Mouse (Mus musculus): ENCODE results near the gene Tex33.

The Tex33 gene

DNA sequence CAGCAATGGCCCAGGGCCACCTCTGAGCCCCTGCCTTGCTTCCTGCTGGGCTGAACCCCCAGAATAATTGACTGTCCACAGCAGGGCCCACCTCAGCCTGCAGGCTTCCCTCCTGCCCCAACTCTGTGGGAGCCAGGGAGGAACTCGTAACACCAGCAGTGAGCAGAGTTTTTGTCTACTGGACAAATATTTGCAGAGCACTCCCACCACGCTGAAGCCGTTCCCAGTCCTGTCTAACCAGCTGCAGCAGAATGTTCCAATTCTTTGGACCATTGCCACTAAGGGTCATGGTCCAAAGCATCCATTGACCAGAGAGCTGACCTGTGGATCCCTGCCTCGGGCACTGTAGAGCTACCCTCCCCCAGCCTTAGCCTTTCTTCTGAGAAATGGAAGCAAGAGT, 21.2 kb upstream of the Tex33 start:
- no peak for DNase-seq (ENCODE audit: extremely low read depth, low read depth, low spot score)

DNA sequence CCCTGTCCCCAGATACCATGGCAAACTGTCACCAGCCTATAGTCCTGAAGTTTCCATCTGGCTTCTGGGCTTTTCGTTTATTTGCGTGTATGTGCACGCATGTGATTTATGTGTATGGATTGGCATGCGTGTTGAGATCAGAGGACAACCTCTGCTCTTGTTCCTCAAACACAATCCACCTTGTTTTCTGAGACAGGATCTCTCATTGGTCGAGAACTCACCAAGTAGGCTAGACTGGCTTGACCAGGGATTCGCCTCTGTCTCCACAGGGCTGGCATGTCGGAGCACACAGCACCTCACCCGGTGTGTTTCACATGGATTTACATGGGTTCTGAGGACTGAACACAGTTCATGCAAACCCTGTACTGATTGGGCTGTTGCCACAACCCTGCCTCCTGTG, 18.4 kb upstream of the Tex33 start:
- DNase-seq (ENCODE audit: extremely low read depth, low read depth, low spot score): peak; percentile 95

DNA sequence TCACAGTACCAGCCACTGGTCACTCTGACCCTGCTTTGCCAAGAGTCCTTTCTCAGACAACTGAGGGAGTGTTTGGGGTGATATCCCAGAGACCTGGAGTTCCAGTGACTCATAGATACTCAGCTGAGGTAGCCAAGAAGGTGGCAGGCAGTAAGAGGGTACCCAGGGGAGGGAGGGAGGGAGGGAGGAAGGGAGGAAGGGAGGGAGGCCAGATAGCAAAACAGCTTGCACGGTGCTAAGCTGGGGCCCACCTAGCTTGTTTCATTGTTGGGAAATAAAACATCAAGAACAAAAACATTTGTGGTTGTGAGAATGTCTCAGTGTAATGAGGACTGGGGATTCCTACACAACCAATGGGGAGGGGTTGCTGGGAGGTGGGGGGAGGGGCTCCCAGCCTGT, 18.0 kb upstream of the Tex33 start:
- no peak for DNase-seq (ENCODE audit: extremely low read depth, low read depth, low spot score)

DNA sequence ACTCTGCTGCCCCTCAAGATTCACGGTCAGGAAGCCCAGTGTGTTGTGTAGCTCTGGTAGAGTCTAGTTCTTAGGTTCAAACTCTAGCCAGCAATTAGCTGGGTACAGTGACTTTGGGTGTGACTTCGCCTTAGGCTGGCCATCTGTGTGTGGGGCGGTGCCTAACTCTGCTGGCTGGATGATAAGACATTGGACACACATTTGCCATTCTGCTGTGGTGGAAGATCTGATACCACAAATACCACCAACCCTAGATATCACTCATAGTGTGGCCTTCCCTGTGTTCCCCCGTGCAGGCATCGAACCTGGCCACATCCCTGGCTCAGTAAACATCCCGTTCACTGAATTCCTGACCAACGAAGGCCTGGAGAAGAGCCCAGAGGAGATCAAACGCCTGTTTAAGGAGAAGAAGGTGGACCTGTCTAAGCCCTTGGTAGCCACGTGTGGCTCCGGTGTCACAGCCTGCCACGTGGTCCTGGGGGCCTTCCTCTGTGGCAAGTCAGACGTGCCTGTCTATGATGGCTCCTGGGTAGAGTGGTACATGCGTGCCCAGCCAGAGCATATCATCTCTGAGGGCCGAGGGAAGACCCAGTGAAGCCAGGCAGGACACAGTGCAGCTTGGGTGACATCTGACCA, 17.5 kb upstream of the Tex33 start:
- no peak for DNase-seq (ENCODE audit: extremely low read depth, low read depth, low spot score)

DNA sequence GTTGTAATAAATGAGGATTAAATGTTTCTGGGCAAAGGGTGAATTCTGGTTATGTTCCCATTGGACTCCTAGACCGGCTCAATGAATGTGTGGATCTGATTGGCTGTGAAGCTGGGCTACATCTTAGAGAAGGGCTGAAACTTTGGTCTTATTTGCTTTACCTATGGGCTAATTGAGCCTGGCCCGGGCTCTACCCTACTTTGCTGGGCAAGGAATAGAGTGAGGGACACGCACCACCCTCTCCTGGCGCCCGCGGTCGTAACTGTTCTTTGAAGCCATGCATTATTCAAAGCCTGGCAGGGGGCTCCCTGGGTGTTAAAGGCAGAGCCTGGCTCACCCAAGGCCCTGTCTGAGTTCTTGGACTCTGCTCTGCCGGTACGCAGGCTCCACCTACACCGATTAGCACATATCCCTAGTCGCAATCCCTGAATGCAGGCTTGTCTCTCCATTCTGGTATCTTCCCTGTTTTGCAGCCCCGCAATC, 13.9 kb upstream of the Tex33 start:
- DNase-seq (ENCODE audit: extremely low read depth, low read depth, low spot score): peak; percentile 95

DNA sequence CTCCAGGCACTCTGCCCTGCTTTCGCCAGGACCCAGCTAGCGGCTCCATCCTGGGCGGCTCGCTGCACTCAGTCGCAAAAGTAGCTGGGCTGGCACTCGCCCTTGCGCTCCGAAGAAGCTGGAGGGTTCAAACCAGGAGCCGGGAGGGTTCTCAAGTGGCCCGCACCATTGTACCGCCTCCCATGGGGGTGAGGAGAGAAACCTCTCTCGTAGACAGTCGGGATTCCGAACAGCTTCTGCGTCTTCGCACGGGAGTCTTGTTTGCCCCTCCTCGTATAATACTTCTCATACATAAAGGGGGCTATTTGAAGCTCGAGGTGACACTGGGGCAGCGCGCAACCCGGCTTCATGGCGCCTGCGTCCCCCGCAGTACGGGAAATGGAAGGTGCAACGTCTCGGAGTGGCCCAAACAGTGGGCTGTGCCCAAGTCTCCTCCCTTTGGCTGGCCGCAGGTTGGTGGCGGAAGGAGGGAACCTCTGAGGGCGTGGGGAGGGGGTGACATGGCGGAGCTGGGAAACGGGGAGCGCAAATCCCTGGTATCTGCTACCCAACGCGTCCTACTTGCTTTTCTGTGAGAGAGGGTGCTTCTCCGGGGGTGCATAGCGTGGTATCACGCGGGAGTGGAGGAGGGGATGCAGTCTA, 10.7 kb upstream of the Tex33 start, which contains the start of gene Mpst:
Gene Mpst (plus strand): TSS at position 124 of the 642 bp plus-strand sequence.
- no peak for DNase-seq (ENCODE audit: extremely low read depth, low read depth, low spot score)

DNA sequence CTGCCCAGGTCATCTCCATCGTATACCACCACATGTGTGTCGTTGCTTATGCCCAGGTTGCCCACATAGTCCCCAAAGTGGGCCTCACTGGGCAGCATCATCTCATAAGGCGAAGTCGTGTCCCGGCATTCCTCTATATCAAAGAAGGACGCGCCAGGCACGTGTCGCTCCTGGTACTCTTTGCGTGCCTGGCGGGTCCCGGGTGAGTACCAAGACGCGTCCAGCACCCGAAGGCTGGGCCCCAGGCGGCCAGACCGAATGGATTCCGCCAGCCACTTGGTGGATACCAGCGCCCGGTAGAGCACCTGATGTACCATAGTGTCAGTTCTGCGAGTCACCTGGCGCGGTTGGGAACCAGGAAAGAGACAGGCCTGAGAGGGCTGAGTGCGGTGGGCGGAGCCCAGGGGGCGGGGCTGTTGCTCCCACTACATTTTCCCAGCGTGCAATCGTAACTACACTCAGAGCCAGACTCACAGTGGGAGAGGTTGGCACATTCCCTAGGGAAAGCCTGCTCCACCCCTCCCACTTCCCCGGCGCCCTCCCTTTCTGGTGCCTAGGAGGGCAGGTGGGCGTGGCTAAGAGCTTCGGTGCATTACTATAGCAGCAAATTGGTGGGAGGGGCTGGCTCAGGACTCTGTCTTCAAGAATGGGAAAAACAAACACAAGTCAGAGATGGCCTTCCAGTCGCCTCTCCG, 10.0 kb upstream of the Tex33 start, which contains the start of gene Tst:
Gene Tst (minus strand): TSS at position 391 of the 695 bp plus-strand sequence.
- DNase-seq (ENCODE audit: extremely low read depth, low read depth, low spot score): peak; percentile 80

DNA sequence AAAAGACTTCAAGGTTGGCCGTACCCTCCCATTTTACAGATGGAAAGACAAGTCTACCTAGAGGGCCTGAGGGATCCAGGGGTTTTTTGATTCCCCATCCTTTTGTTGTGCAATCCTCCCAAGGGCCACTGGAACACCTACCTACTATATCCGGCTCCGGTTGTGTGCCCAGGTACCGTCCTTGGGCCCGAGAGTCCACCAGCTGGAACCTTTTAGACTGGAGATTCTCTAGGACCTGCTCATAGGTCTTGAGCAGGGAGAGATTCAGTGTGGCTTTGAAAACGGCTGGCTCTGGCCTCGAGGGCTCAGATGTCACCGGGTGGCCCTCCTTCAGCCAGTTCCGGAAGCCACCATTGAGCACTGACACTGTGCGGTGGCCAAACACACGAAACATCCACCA, 9.4 kb upstream of the Tex33 start:
- no peak for DNase-seq (ENCODE audit: extremely low read depth, low read depth, low spot score)

DNA sequence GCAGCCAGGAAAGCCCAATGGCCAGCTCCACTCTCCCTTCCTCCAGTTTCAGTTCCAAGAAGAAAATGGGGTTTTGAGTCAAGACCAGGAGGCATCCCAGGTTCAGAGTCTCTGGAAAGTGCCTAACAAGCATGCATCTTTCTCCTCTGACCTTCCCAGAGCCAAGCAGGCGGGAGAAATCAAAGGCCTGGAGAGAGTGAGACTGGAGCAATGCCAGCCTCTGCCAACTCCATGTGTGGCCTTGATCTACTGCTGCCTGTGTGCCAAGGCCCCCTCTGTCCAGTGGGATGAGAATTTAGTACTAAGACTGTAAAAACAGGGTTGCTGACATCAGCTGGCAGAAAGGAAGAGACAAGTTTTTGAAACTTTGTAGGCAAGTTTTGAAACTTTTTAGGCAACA, 8.2 kb upstream of the Tex33 start:
- no peak for DNase-seq (ENCODE audit: extremely low read depth, low read depth, low spot score)

DNA sequence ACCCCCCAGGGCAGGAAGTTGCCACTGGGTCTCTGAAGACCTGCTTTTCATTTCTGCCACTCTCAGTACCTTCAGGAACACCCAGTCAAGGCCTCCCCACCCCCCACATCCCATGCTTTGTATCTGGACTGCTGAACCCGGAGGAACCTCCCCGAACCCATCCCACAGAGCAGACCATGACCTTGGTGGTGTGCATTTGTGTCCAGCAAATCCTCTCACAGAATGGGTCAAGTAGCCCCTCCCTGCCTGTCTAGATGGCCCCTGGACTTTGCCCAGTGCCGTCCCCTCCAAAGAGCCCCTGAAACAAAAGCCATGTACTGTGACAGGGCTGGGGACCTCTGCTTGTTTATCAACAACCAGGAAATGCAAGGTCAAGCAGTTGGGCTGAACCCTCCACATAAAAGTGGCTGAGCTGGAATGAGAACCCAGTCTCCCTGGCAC, 7.6 kb upstream of the Tex33 start:
- DNase-seq (ENCODE audit: extremely low read depth, low read depth, low spot score): no peak

DNA sequence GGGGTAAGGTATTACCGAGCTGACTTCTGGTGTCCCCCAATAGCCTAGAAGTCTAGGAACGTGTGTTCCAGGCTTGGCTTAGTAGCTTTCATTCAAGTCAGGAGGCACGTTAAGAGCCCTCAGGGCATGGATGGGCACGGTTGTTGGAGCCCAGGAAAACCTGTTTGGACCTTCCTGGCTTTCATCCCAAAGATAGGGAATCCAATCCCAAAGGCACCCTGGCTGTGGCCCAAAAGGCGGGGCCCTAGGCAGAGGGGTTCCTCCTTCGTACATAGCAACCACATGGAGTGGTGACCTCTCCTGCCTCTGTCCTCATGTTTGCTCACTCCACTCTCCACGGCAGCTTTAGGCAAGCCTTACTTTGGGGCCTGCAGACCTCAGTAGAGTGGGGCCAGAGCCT, 6.7 kb upstream of the Tex33 start:
- no peak for DNase-seq (ENCODE audit: extremely low read depth, low read depth, low spot score)

DNA sequence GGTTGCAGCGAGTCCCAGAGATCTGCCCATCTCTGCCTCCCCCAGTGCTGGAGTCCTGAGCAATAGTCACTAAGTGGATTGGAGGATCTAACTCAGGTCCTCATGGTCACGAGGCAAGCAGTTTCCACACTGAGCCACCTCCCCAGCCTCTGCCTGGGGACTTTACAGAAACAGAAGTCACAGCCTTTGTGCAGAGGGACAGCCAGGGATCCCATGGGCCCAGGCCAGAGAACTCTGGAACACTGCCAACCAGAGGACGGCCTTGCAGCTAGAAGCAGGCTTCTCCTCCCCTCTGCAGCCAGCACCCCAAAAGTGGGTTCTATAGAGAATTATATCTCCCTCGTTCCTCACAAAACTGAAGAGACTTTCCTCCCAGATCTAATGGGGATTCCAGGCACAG, 6.2 kb upstream of the Tex33 start:
- no peak for DNase-seq (ENCODE audit: extremely low read depth, low read depth, low spot score)

DNA sequence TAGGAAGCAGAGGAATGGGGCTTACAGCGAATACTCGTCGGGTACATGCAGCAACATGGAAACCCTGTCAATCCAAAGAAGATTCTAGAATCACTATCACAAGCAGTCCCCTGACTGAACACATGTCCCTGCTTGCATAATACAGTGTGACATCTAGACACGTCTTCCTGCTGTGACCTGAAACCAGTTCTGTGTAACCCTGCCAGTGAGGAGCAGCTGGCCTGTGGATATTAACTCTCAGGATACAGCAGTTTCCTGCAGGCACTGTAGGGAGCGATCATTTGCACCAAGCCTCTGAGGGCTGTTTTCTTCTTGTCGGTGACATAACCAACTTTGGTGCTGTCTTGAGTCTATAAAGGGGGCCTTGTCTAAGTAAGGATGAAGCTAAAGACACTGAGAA, 5.6 kb upstream of the Tex33 start:
- no peak for DNase-seq (ENCODE audit: extremely low read depth, low read depth, low spot score)

DNA sequence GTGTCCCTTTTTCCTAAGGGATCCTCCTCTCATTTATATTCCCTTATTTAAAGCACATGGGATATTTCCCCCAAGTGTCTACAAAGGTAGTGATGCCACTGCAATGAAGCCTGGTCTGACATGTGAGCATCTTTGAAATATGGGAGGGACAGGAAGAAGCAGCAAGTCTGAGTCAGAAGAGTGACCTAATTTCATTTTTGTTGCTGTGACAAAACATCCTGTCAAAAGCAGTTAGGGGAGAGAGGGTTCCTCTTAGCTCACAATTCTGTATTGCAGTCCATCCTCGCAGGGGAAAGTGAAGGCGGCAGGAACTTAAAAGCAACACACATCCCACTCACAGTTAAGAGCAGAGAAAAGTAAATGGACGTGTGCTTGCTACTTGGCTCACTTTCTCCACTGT, 4.9 kb downstream of the Tex33 start:
- no peak for DNase-seq (ENCODE audit: extremely low read depth, low read depth, low spot score)

DNA sequence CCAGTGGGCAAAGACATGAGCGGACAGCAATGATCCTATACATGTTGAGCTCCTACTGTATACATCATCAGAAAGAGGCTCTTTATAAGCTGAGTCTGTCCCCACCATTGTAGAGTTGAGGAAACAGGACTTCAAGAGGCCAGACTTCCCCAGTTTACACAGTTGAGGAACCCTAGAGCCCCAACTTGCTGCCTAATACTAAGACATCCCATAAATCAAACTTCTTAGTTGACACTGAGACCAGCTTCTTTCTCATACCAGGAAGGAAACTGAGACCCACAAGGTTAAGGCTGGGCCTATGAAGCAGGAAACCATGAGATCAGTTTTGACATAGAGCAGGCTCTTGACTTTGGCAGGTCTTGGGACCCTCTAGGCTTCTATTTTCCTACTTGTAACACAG, 10.1 kb downstream of the Tex33 start:
- no peak for DNase-seq (ENCODE audit: extremely low read depth, low read depth, low spot score)

DNA sequence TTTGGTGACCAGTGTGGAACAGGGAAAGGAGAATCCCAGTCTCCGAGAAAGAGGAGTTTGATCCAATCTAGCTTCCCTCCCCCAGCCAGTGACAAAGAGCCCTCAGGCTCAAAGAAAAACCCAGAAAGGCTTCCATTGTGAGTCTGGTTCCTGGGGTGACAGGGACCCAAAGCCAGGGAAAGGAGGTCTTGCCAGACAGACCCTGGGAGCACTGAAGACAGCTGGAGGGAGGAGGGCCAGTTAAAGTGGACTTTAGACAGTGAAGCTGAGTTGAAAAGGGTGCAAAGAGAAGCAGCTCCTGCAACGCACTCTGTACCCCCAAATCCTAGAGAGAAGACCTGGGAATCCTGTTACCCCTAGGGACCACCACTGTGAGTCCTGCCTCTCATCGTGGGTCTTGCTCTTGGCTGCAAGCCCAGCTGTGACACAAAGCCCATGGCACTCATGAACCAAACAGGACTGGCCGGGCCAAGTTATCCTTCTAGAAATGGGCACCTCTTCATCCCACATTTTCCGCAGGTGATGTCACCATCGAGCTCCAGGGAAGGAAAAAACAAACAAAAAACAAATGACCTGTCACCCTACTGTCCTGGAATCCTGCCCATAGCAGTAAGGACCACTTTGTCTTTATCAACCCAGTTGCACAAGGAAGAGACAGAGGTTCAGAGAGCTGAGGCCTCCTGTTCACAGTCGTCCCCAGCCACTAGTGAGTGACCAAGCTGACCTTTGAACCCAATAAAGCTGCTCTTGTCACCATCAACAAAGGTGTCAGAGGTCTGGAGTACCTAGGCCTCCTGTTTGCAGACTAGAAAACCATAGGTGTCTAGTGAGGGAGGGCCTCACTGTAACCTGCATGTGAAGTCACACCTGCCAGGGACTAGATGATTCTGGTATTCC, 11.2 kb downstream of the Tex33 start:
- no peak for DNase-seq (ENCODE audit: extremely low read depth, low read depth, low spot score)

DNA sequence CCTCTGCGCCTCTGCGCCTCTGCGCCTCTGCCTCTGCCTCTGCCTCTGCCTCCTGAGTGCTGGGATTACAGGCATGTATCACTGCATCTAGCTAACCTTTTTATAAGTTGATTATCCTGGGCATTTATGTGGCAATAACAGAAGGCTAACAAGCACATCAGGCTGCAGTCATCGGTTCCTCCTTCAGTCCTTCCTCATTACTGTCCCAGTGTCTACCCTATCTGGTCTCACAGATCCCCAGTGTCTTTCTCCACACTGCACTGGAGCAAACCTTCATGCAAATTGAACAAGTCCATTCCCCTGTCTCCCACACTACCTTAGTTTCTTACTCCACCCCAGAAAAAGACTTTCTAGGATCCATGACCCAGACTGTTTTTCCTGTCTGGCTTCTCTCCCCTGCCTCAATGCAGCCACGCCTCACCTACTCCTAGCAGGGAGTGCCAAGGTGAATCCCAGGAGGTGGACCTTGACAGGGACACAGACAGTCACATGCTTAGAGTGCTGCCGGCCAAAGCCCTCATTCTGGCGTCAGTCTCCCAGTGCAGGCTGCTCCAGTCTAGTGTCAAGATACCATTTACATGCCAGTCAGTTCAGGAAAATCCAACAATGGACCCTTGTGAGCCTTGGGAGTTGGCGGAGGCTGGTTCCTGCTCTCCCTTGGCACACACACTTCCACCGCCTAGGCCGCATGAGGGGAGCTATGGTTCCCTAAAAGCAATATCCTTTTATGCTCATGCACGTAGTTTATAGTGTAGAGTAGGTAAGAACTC, 12.1 kb downstream of the Tex33 start:
- no peak for DNase-seq (ENCODE audit: extremely low read depth, low read depth, low spot score)

DNA sequence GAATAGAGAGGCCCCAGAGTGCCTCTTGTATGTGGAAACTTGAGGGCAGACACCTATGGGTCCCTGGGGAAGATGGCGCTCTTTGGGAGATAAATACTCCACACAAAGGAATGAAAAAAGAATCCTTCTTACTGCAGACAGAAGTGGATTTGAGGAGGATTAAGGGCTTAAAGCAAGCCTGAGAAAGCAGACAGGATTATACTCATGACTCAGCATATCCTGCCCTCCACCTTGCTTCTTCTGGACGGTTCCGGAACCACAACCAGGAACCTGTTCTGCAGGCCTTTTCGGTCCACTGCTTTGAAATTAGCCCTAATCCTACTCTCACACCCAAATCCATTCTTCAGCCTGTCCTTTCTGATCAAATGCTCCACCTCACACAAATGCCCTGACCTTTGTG, 13.6 kb downstream of the Tex33 start:
- no peak for DNase-seq (ENCODE audit: extremely low read depth, low read depth, low spot score)

DNA sequence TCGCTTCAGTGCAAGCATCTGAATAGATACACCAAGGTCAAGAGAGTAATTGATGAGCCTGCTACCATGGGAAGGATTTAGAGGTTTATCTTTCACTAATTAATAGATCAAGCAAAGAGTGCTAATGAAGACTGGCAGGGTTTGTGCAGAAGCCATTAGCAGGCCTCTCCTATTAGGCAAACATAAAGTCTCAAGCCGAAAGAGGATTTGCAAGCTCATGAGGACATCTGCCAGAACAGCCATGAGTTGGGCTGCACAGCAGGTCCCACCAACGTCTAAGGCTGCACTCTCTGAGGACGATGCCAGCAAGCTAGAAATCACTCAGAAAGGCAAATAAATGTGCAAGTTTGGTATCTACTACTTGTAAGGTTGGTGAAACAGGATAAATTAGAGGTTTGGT, 15.0 kb downstream of the Tex33 start:
- DNase-seq (ENCODE audit: extremely low read depth, low read depth, low spot score): no peak

DNA sequence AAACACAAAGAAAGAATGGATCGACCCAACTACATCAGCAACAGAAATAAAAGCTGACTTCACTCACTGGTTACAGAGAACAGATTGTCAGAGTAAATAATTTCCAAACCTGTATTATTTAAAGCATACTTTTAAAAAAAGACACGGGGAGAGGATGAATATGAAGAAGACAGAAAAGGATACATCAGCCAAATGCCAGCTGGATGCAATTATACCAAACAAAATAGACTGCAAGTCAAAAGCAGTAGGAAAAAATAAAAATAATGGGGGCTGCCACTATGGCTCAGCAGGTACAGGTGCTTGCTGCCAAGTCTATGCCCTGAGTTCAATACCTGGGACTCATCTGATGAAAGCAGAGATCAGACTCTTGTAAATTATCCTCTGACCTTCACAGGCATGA, 15.5 kb downstream of the Tex33 start:
- DNase-seq (ENCODE audit: extremely low read depth, low read depth, low spot score): no peak

Measured in fat pad, adult 2 months (tissue).